Mouse (Mus musculus): ENCODE results near the gene Fhdc1. TPM values are rescaled to one million over a fixed set of nuclear protein-coding genes. Genes with fewer than 3 reads are reported as not detected.

Gene Fhdc1
- polyA plus RNA-seq, 1 experiment from 2014 or later = 4.8 TPM

GRCm38 (mm10) chr3:84422340-84422739, 57.9 kb downstream of the Fhdc1 start:
- no peaks in the 10 kb centered on the region for H3K27me3 ChIP-seq
- ATAC-seq (ENCODE audit: low FRiP score) = no peak
- no peaks in the 10 kb centered on the region for H3K4me1 ChIP-seq (replicated peaks)
- no peak overlapping the region for H3K9ac ChIP-seq
- H3K27ac ChIP-seq = no peak overlapping the region
- WGBS = 80% methylated on average over 5 of the region's 5 CpGs
- H3K4me2 ChIP-seq = no peak overlapping the region
- no peak overlapping the region for H3K4me3 ChIP-seq
- H3K9me3 ChIP-seq = no peaks in the 10 kb centered on the region
- H3K36me3 ChIP-seq = no peaks in the 10 kb centered on the region

GRCm38 (mm10) chr3:84413868-84414267, 66.4 kb downstream of the Fhdc1 start:
- H3K9me3 ChIP-seq = no peaks in the 10 kb centered on the region
- H3K4me2 ChIP-seq = no peak overlapping the region
- H3K4me1 ChIP-seq (replicated peaks) = peaks cover 17% of the 10 kb centered on the region
- WGBS = 79% methylated on average over 4 of the region's 4 CpGs
- H3K27me3 ChIP-seq = no peaks in the 10 kb centered on the region
- H3K36me3 ChIP-seq = no peaks in the 10 kb centered on the region
- H3K9ac ChIP-seq = no peak overlapping the region
- no peak overlapping the region for H3K4me3 ChIP-seq
- ATAC-seq (ENCODE audit: low FRiP score) = no peak
- no peak overlapping the region for H3K27ac ChIP-seq

GRCm38 (mm10) chr3:84412920-84413319, 67.3 kb downstream of the Fhdc1 start:
- 24% methylated on average over 5 of the region's 5 CpGs for WGBS
- Histone ChIP-seq H3K4me2 (no peak overlapping the region), H3K27ac (no peak overlapping the region)

GRCm38 (mm10) chr3:84409474-84409862, 70.8 kb downstream of the Fhdc1 start:
- 83% methylated on average over 3 of the region's 3 CpGs for WGBS

More at GRCm38 (mm10) chr3:84412920-84413319, 67.3 kb downstream of the Fhdc1 start:
- ATAC-seq (ENCODE audit: low FRiP score) = no peak
- H3K27me3 ChIP-seq = no peaks in the 10 kb centered on the region
- peaks cover 17% of the 10 kb centered on the region for H3K4me1 ChIP-seq (replicated peaks)
- no peak overlapping the region for H3K9ac ChIP-seq
- H3K4me3 ChIP-seq = no peak overlapping the region
- no peaks in the 10 kb centered on the region for H3K36me3 ChIP-seq
- no peaks in the 10 kb centered on the region for H3K9me3 ChIP-seq

GRCm38 (mm10) chr3:84408756-84409473, 71.3 kb downstream of the Fhdc1 start:
- Histone ChIP-seq H3K9me3 (no peaks in the 10 kb centered on the region), H3K9ac (no peak overlapping the region), H3K4me3 (no peak overlapping the region), H3K27ac (no peak overlapping the region), H3K36me3 (no peaks in the 10 kb centered on the region), H3K4me2 (no peak overlapping the region), H3K27me3 (no peaks in the 10 kb centered on the region), H3K4me1 (replicated peaks) (peaks cover 26% of the 10 kb centered on the region)
- WGBS = 63% methylated on average over 13 of the region's 13 CpGs
- no peak for ATAC-seq (ENCODE audit: low FRiP score)

More at GRCm38 (mm10) chr3:84409474-84409862, 70.8 kb downstream of the Fhdc1 start:
- no peaks in the 10 kb centered on the region for H3K36me3 ChIP-seq
- H3K27ac ChIP-seq = no peak overlapping the region
- peaks cover 21% of the 10 kb centered on the region for H3K4me1 ChIP-seq (replicated peaks)
- no peak overlapping the region for H3K9ac ChIP-seq
- H3K4me2 ChIP-seq = no peak overlapping the region
- no peak for ATAC-seq (ENCODE audit: low FRiP score)
- H3K9me3 ChIP-seq = no peaks in the 10 kb centered on the region
- H3K4me3 ChIP-seq = no peak overlapping the region
- no peaks in the 10 kb centered on the region for H3K27me3 ChIP-seq

GRCm38 (mm10) chr3:84405523-84405922, 74.7 kb downstream of the Fhdc1 start:
- H3K9ac ChIP-seq = no peak overlapping the region
- H3K9me3 ChIP-seq = no peaks in the 10 kb centered on the region
- H3K27ac ChIP-seq = no peak overlapping the region
- no peak overlapping the region for H3K4me3 ChIP-seq
- H3K27me3 ChIP-seq = no peaks in the 10 kb centered on the region
- no peaks in the 10 kb centered on the region for H3K36me3 ChIP-seq
- H3K4me2 ChIP-seq = no peak overlapping the region
- H3K4me1 ChIP-seq (replicated peaks) = peaks cover 12% of the 10 kb centered on the region; the same call in 1 of the 2 replicates
- no peak for ATAC-seq (ENCODE audit: low FRiP score)
- 91% methylated on average over 4 of the region's 4 CpGs for WGBS

GRCm38 (mm10) chr3:84403389-84403788, 76.8 kb downstream of the Fhdc1 start:
- no peak overlapping the region for H3K4me2 ChIP-seq
- H3K9me3 ChIP-seq = no peaks in the 10 kb centered on the region
- no peaks in the 10 kb centered on the region for H3K27me3 ChIP-seq
- no peaks in the 10 kb centered on the region for H3K36me3 ChIP-seq
- ATAC-seq (ENCODE audit: low FRiP score) = no peak
- H3K4me1 ChIP-seq (replicated peaks) = peaks cover 12% of the 10 kb centered on the region; the same call in 1 of the 2 replicates
- no peak overlapping the region for H3K27ac ChIP-seq
- WGBS = 44% methylated on average over 5 of the region's 5 CpGs
- no peak overlapping the region for H3K9ac ChIP-seq
- no peak overlapping the region for H3K4me3 ChIP-seq

GRCm38 (mm10) chr3:84402716-84403115, 77.5 kb downstream of the Fhdc1 start:
- no peaks in the 10 kb centered on the region for H3K36me3 ChIP-seq
- no peak for ATAC-seq (ENCODE audit: low FRiP score)
- no peak overlapping the region for H3K27ac ChIP-seq
- H3K9ac ChIP-seq = no peak overlapping the region
- H3K9me3 ChIP-seq = no peaks in the 10 kb centered on the region
- no peak overlapping the region for H3K4me2 ChIP-seq
- WGBS = 20% methylated on average over 2 of the region's 2 CpGs
- peaks cover 12% of the 10 kb centered on the region; the same call in 1 of the 2 replicates for H3K4me1 ChIP-seq (replicated peaks)
- H3K27me3 ChIP-seq = no peaks in the 10 kb centered on the region
- no peak overlapping the region for H3K4me3 ChIP-seq

GRCm38 (mm10) chr3:84397976-84398375, 82.3 kb downstream of the Fhdc1 start:
- Histone ChIP-seq H3K27ac (peak overlapping the region; percentile 36; the same call in 1 of the 2 replicates), H3K27me3 (no peaks in the 10 kb centered on the region), H3K4me2 (no peak overlapping the region), H3K9ac (no peak overlapping the region), H3K4me3 (no peak overlapping the region), H3K4me1 (replicated peaks) (no peaks in the 10 kb centered on the region), H3K9me3 (no peaks in the 10 kb centered on the region), H3K36me3 (no peaks in the 10 kb centered on the region)
- WGBS = 38% methylated on average over 4 of the region's 4 CpGs
- ATAC-seq (ENCODE audit: low FRiP score) = no peak

GRCm38 (mm10) chr3:84396240-84396639, 84.0 kb downstream of the Fhdc1 start:
- no peaks in the 10 kb centered on the region for H3K9me3 ChIP-seq
- no peaks in the 10 kb centered on the region for H3K36me3 ChIP-seq
- ATAC-seq (ENCODE audit: low FRiP score) = no peak
- no peaks in the 10 kb centered on the region for H3K4me1 ChIP-seq (replicated peaks)
- H3K27ac ChIP-seq = no peak overlapping the region
- H3K27me3 ChIP-seq = no peaks in the 10 kb centered on the region
- H3K4me3 ChIP-seq = no peak overlapping the region
- H3K9ac ChIP-seq = no peak overlapping the region
- 92% methylated on average over 2 of the region's 2 CpGs for WGBS
- no peak overlapping the region for H3K4me2 ChIP-seq

- Histone ChIP-seq H3K9me3 (no peaks in the 10 kb centered on the region), H3K27ac (no peak overlapping the region), H3K36me3 (no peaks in the 10 kb centered on the region), H3K9ac (no peak overlapping the region), H3K4me2 (no peak overlapping the region), H3K4me3 (no peak overlapping the region), H3K27me3 (no peaks in the 10 kb centered on the region), H3K4me1 (replicated peaks) (no peaks in the 10 kb centered on the region)
- no peak for ATAC-seq (ENCODE audit: low FRiP score)
Measured at GRCm38 (mm10) chr3:84395840-84396239, 84.4 kb downstream of the Fhdc1 start.

GRCm38 (mm10) chr3:84394841-84395447, 85.3 kb downstream of the Fhdc1 start:
- Histone ChIP-seq H3K4me2 (no peak overlapping the region), H3K27ac (no peak overlapping the region), H3K4me1 (replicated peaks) (no peaks in the 10 kb centered on the region), H3K4me3 (no peak overlapping the region), H3K27me3 (no peaks in the 10 kb centered on the region), H3K36me3 (no peaks in the 10 kb centered on the region), H3K9ac (no peak overlapping the region), H3K9me3 (no peaks in the 10 kb centered on the region)
- no peak for ATAC-seq (ENCODE audit: low FRiP score)
- WGBS = 80% methylated on average over 8 of the region's 8 CpGs
